13 mouse cellular contexts compared by ENCODE assay signal in genomic region chr4:102635944-102636343, GRCm38 (mm10).
DNase-seq lines count a peak whose midpoint lies in the region; ATAC-seq and TF ChIP-seq lines count a peak whose summit lies in the region.
"Had no signal": no experiment of that assay in that cellular context is flagged by ENCODE, and none has a peak within 500 bp of the region (broad histone marks: within the 10 kb centered on the region; RNA-seq: fewer than 3 reads in every experiment).

No protein-coding gene starts in this region.

- no peak for TF ChIP-seq CTCF in lung, embryonic 14.5 days (IDR thresholded peaks at IDR 0.05; ENCODE audit: low read depth)

- no peak for DNase-seq in heart, postnatal 36 days
- peak; percentile 4 for DNase-seq in embryonic facial prominence, embryonic 10.5 days (ENCODE audit: low spot score)
- peak; percentile 59 for DNase-seq in lung, embryonic 14.5 days
- DNase-seq in gastrocnemius, adult 8-10 months (ENCODE audit: low spot score in 2 of 2), result no peak
- no peak for DNase-seq in B cell, adult 2 months
- no peak for DNase-seq in cerebellum, postnatal 25 days

- H3K4me2 ChIP-seq in heart, embryonic 16.5 days (ENCODE audit: low read depth, low read length), result no peak overlapping the region
- no peak overlapping the region; the same call in 1 of the 2 replicates for H3K4me2 ChIP-seq in lung, embryonic 14.5 days
- H3K4me2 ChIP-seq: forebrain, embryonic 15.5 days; hindbrain, embryonic 12.5 days; limb, embryonic 13.5 days; midbrain, embryonic 11.5 days had no signal

- no peak overlapping the region for H3K4me3 ChIP-seq in heart, embryonic 16.5 days (ENCODE audit: low read length)
- H3K4me3 ChIP-seq in embryonic facial prominence, embryonic 10.5 days, result no peak overlapping the region
- no peak overlapping the region for H3K4me3 ChIP-seq in lung, embryonic 14.5 days (ENCODE audit: low read depth, low read length)
- peak overlapping the region; percentile 74 for H3K4me3 ChIP-seq in megakaryocyte, embryonic 14.5 days (replicated peaks)
- H3K4me3 ChIP-seq: forebrain, embryonic 15.5 days; hindbrain, embryonic 12.5 days; limb, embryonic 13.5 days had no signal

- WGBS in heart, embryonic 16.5 days, result 23% methylated on average over 8 of the region's 8 CpGs
- 80% methylated on average over 8 of the region's 8 CpGs for WGBS in embryonic facial prominence, embryonic 10.5 days
- 20% methylated on average over 8 of the region's 8 CpGs for WGBS in lung, embryonic 14.5 days

- intact Hi-C loops in heart, postnatal 36 days (cut with DNase I), result loop anchor here (2.0 kb wide), 1 partner anchor 65 kb away; no protein-coding TSS in a partner anchor

- H3K4me1 ChIP-seq in heart, embryonic 16.5 days (ENCODE audit: control insufficient read depth, insufficient read depth, low read length), result peaks cover 49% of the 10 kb centered on the region
- H3K4me1 ChIP-seq in embryonic facial prominence, embryonic 10.5 days, result peaks cover 2% of the 10 kb centered on the region; the same call in 1 of the 2 replicates
- H3K4me1 ChIP-seq in lung, embryonic 14.5 days (ENCODE audit: insufficient read depth), result peaks cover 7% of the 10 kb centered on the region; the same call in 1 of the 2 replicates
- H3K4me1 ChIP-seq in megakaryocyte, embryonic 14.5 days, result peaks cover 24% of the 10 kb centered on the region

- H3K36me3 ChIP-seq in heart, embryonic 16.5 days (ENCODE audit: control insufficient read depth, insufficient read depth), result no peaks in the 10 kb centered on the region
- H3K36me3 ChIP-seq in embryonic facial prominence, embryonic 10.5 days (replicated peaks), result no peaks in the 10 kb centered on the region
- no peaks in the 10 kb centered on the region for H3K36me3 ChIP-seq in lung, embryonic 14.5 days (ENCODE audit: insufficient read depth)
- H3K36me3 ChIP-seq in megakaryocyte, embryonic 14.5 days (replicated peaks; ENCODE audit: low read length), result no peaks in the 10 kb centered on the region
- H3K36me3 ChIP-seq: forebrain, embryonic 15.5 days; hindbrain, embryonic 12.5 days; limb, embryonic 13.5 days had no signal

- peak; percentile 67 for ATAC-seq in heart, embryonic 16.5 days (replicated peaks; ENCODE audit: extremely low read depth, insufficient read depth, low FRiP score)
- peak; percentile 72 for ATAC-seq in lung, embryonic 14.5 days (ENCODE audit: insufficient read depth)
- ATAC-seq: CD4-positive, CD25-positive, alpha-beta regulatory T cell, adult 4 months; forebrain, embryonic 15.5 days had no signal

- H3K9ac ChIP-seq in heart, embryonic 16.5 days (ENCODE audit: low read length), result peak overlapping the region; percentile 14; the same call in 1 of the 2 replicates
- no peak overlapping the region for H3K9ac ChIP-seq in lung, embryonic 14.5 days
- H3K9ac ChIP-seq: forebrain, embryonic 15.5 days; hindbrain, embryonic 12.5 days; limb, embryonic 13.5 days had no signal

- no peaks in the 10 kb centered on the region for H3K9me3 ChIP-seq in heart, embryonic 16.5 days (replicated peaks; ENCODE audit: control insufficient read depth, low read length)
- no peaks in the 10 kb centered on the region for H3K9me3 ChIP-seq in embryonic facial prominence, embryonic 10.5 days
- H3K9me3 ChIP-seq in lung, embryonic 14.5 days (ENCODE audit: low read depth, low read length), result no peaks in the 10 kb centered on the region
- H3K9me3 ChIP-seq in megakaryocyte, embryonic 14.5 days, result no peaks in the 10 kb centered on the region
- H3K9me3 ChIP-seq: forebrain, embryonic 15.5 days; hindbrain, embryonic 12.5 days; limb, embryonic 13.5 days had no signal

- no peaks in the 10 kb centered on the region for H3K27me3 ChIP-seq in heart, embryonic 16.5 days (ENCODE audit: control insufficient read depth, insufficient read depth, low read length)
- H3K27me3 ChIP-seq in embryonic facial prominence, embryonic 10.5 days (replicated peaks; ENCODE audit: low read depth, poor library complexity, severe bottlenecking), result no peaks in the 10 kb centered on the region
- H3K27me3 ChIP-seq in lung, embryonic 14.5 days (ENCODE audit: insufficient read depth, low read length), result no peaks in the 10 kb centered on the region
- H3K27me3 ChIP-seq in megakaryocyte, embryonic 14.5 days (replicated peaks), result peaks cover 21% of the 10 kb centered on the region
- H3K27me3 ChIP-seq: forebrain, embryonic 15.5 days; hindbrain, embryonic 12.5 days had no signal

- H3K27ac ChIP-seq in heart, embryonic 16.5 days (ENCODE audit: low read length), result peak overlapping the region; percentile 95
- no peak overlapping the region for H3K27ac ChIP-seq in embryonic facial prominence, embryonic 10.5 days (replicated peaks)
- peak overlapping the region; percentile 62; the same call in 1 of the 2 replicates for H3K27ac ChIP-seq in lung, embryonic 14.5 days (ENCODE audit: low read depth)
- H3K27ac ChIP-seq: forebrain, embryonic 15.5 days; hindbrain, embryonic 12.5 days; limb, embryonic 13.5 days had no signal

Comparison
In these comparisons a context has a peak if more than half of its experiments do, and no peak if none do; other contexts are left out.
1. DNase-seq: peak in embryonic facial prominence, embryonic 10.5 days (single experiment) and lung, embryonic 14.5 days (single experiment); none in heart, postnatal 36 days (0 of 2), gastrocnemius, adult 8-10 months (0 of 2), B cell, adult 2 months (0 of 2) and cerebellum, postnatal 25 days (0 of 2).